ENCODE assay signal across 35 mouse cellular contexts in the genomic region with DNA sequence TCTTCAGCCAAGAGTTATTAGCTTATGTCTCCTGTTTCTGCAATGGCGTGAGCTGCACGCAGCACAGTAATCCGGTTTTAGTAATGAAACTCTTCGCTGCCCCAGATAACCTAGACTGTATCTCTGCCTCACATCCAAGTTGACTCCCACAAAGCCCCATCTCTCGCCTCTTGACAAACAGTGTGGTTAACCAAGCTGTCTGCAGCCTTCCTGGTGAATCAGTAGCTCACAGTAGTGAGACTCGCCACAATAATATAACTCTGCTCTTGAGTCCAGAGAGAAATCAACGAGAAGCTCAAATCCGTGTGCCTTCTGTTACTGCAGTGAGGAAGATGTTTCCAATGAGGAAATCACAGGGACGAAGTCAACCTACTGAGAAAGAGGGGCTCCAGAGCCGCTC. TPM values are rescaled to one million over a fixed set of nuclear protein-coding genes. Genes with fewer than 3 reads are reported as not detected.
DNase-seq lines count a peak whose midpoint lies in the region; ATAC-seq lines count a peak whose summit lies in the region.
"Had no signal": no experiment of that assay in that cellular context is flagged by ENCODE, and none has a peak within 500 bp of the region (broad histone marks: within the 10 kb centered on the region; RNA-seq: fewer than 3 reads in every experiment).

No protein-coding gene starts in this region.

- peak; percentile 5 for DNase-seq in adrenal gland, adult 2 months
- no peak for DNase-seq in adrenal gland, postnatal 4 days (ENCODE audit: low spot score in 2 of 2)
- no peak for DNase-seq in spleen, postnatal 4 days (ENCODE audit: low spot score in 2 of 2)
- DNase-seq: adrenal gland, postnatal 10 days; adrenal gland, postnatal 36 days; B cell, adult 2 months; cerebellum, adult 11 months; cerebellum, adult 2 months; cerebellum, adult 9-11 months; cerebellum, postnatal 25 days; gastrocnemius, postnatal 25 days; heart, adult 2 months; heart, postnatal 14 days; heart, postnatal 4 days; kidney, adult 11 months had no signal

- ATAC-seq in common myeloid progenitor, adult 5-6 weeks (replicated peaks; ENCODE audit: low read depth, poor library complexity, severe bottlenecking), result peak; percentile 90
- peak; percentile 55 for ATAC-seq in megakaryocyte progenitor cell, adult 5-6 weeks (replicated peaks; ENCODE audit: poor library complexity)
- ATAC-seq in CD4-positive, CD25-positive, alpha-beta regulatory T cell, adult 4 months, result no peak
- ATAC-seq: activated CD4-positive, CD25-positive, alpha-beta regulatory T cell, adult 4 months; forebrain, embryonic 13.5 days; forebrain, embryonic 16.5 days; hindbrain, embryonic 16.5 days; intestine, embryonic 15.5 days had no signal

RNA-seq across cellular contexts. Expression of a gene that starts 23.7 kb away (rescaled TPM):
- total RNA-seq in adrenal gland, adult 2 months (2021), result not detected
- polyA plus RNA-seq in adrenal gland, adult 2 months (2012; rRNA removed), result not detected in 2 replicates
- not detected for total RNA-seq in adrenal gland, postnatal 4 days (2021)
- total RNA-seq in common myeloid progenitor, adult 5-6 weeks (2017), result not detected in 2 replicates
- total RNA-seq in megakaryocyte progenitor cell, adult 5-6 weeks (2015), result not detected in 2 replicates
- total RNA-seq in megakaryocyte progenitor cell, adult 5-6 weeks (2017), result not detected in 2 replicates
- not detected for polyA plus RNA-seq in CD4-positive, CD25-positive, alpha-beta regulatory T cell, adult 4 months (2017; shearing (Covaris generic))
- total RNA-seq: adrenal gland, postnatal 10 days; adrenal gland, postnatal 36 days; ES-E14; gastrocnemius, adult 8-10 months; gastrocnemius, postnatal 25 days; heart, adult 2 months; heart, postnatal 14 days; heart, postnatal 4 days had no signal
- polyA plus RNA-seq: activated CD4-positive, CD25-positive, alpha-beta regulatory T cell, adult 4 months; cerebellum, adult 2 months; cortical plate, adult 2 months; embryonic facial prominence, embryonic 11.5 days; embryonic facial prominence, embryonic 14.5 days; forebrain, embryonic 10.5 days; forebrain, embryonic 13.5 days; forebrain, embryonic 16.5 days; frontal cortex, adult 2 months; gonadal fat pad, adult 2 months; heart, adult 2 months; heart, embryonic 10.5 days; heart, embryonic 13.5 days; heart, embryonic 16.5 days; hindbrain, embryonic 12.5 days; hindbrain, embryonic 16.5 days; intestine, embryonic 15.5 days had no signal

RNA-seq across cellular contexts. Expression of a gene that starts 36.0 kb away (rescaled TPM):
- total RNA-seq in adrenal gland, adult 2 months (2021), result not detected
- not detected in 2 replicates for polyA plus RNA-seq in adrenal gland, adult 2 months (2012; rRNA removed)
- under 1 TPM in 1 of 2 experiments, not detected in 1; 0.68 TPM for total RNA-seq in adrenal gland, postnatal 4 days (2021)
- 0.82 TPM in 1 of 2 replicates, not detected in the other for total RNA-seq in common myeloid progenitor, adult 5-6 weeks (2017)
- 0.30 TPM in 1 of 2 replicates, not detected in the other for total RNA-seq in megakaryocyte progenitor cell, adult 5-6 weeks (2015)
- 0.50 TPM in 1 of 2 replicates, not detected in the other for total RNA-seq in megakaryocyte progenitor cell, adult 5-6 weeks (2017)
- polyA plus RNA-seq in CD4-positive, CD25-positive, alpha-beta regulatory T cell, adult 4 months (2017; shearing (Covaris generic)), result under 1 TPM in 1 of 2 experiments, not detected in 1; 0.35 TPM
- total RNA-seq: adrenal gland, postnatal 10 days; adrenal gland, postnatal 36 days; gastrocnemius, adult 8-10 months; gastrocnemius, postnatal 25 days; heart, adult 2 months; heart, postnatal 14 days had no signal
- polyA plus RNA-seq: activated CD4-positive, CD25-positive, alpha-beta regulatory T cell, adult 4 months; cerebellum, adult 2 months; cortical plate, adult 2 months; embryonic facial prominence, embryonic 11.5 days; embryonic facial prominence, embryonic 14.5 days; forebrain, embryonic 16.5 days; frontal cortex, adult 2 months; gonadal fat pad, adult 2 months; heart, adult 2 months; heart, embryonic 10.5 days; heart, embryonic 13.5 days; hindbrain, embryonic 16.5 days; intestine, embryonic 15.5 days had no signal
